Mouse (Mus musculus): Measurements from ENCODE around the gene Gm20814. TPM values are rescaled to one million over a fixed set of nuclear protein-coding genes. Genes with fewer than 3 reads are reported as not detected.
"Not testable (repeated sequence)": the region's sequence is repeated elsewhere in the genome, so short reads cannot be mapped to it uniquely, and the experiment has no call there.

The Gm20814 gene
- polyA plus RNA-seq (2015; fragmentation: Nextera tagmentation; extraction: Ambion mirVana): not detected in 2 replicates

DNA sequence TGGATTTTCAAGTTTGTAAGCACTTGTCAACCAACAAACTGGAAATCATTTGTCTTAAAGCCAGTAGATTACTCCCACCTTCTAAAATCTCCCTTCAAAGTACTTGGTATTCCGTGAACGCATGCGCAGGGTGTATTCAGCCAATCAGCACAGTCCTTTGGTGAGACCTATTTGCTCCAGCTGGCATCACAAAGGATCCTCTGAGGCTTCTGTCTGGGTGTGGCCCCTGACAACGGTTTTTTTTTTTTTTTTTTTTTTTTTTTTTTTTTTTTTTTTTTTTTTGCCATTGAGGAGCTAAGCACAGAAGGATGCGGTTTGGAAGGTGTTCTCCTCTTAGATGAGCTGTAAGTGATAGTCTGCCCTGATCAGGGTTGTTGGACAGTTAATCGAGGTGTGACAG lies at the start of gene Gm20814:
TSS of gene Gm20814 (plus strand) at position 301 of the 400 bp plus-strand sequence.
- not testable (repeated sequence) for H3K27ac ChIP-seq (replicated peaks); H3K36me3 ChIP-seq (replicated peaks); H3K4me1 ChIP-seq (replicated peaks); H3K27me3 ChIP-seq; H3K4me3 ChIP-seq (replicated peaks); H3K9me3 ChIP-seq (replicated peaks); H3K4me2 ChIP-seq; ATAC-seq (ENCODE audit: insufficient read depth); H3K9ac ChIP-seq
- no CpG with 5 or more reads among the region's 6 CpGs for WGBS (ENCODE audit: insufficient replicate concordance)

Measured in liver, embryonic 15.5 days (tissue).